Mouse (Mus musculus) ES-E14 (cell line): Measurements from ENCODE around the gene Map7d1. TPM values are rescaled to one million over a fixed set of nuclear protein-coding genes. Genes with fewer than 3 reads are reported as not detected.
A peak's percentile ranks its signal among the peaks of the same experiment; 100 is the strongest.

Experiments
- DNase-seq: peaks from one replicate; pipeline ENCODE4 v3.0.0-alpha.2; 2013; ENCODE audit warnings: low read depth, low spot score
- H3K27ac ChIP-seq: 2 replicates; pipeline ENCODE4 v1.5.1; 2012; ENCODE audit warnings: low read depth, mild to moderate bottlenecking, low read length, moderate library complexity, mixed read lengths; ENCODE audit not compliant: poor library complexity, insufficient read depth, severe bottlenecking
- H3K36me3 ChIP-seq: 2 replicates; pipeline ENCODE4 v1.6.1; 2012; ENCODE audit warnings: mild to moderate bottlenecking, low read length, moderate library complexity, mixed read lengths; ENCODE audit not compliant: control insufficient read depth, poor library complexity, insufficient read depth, severe bottlenecking
- H3K4me1 ChIP-seq, 2 experiments: fragments of 150-350 bp in 1 of 2; sonication (generic) in 1 of 2; 2 replicates each; pipeline ENCODE4 v1.6.1; 2012; ENCODE audit warnings: low read length in 2 of 2, mild to moderate bottlenecking in 1 of 2, mixed read lengths in 1 of 2; ENCODE audit not compliant: control insufficient read depth in 2 of 2, insufficient read depth in 2 of 2, poor library complexity in 1 of 2
- H3K4me3 ChIP-seq, 2 experiments: fragments of 150-350 bp in 1 of 2; sonication (generic) in 1 of 2; 2 replicates each; pipeline ENCODE4 v1.5.1; 2012; ENCODE audit warnings: low read length in 2 of 2, low read depth in 1 of 2, mild to moderate bottlenecking in 1 of 2, mixed read lengths in 1 of 2; ENCODE audit not compliant: insufficient read depth in 1 of 2, poor library complexity in 1 of 2, severe bottlenecking in 1 of 2
- H3K9ac ChIP-seq: 2 replicates; pipeline ENCODE4 v1.6.1; 2012; ENCODE audit warnings: low read depth, mild to moderate bottlenecking, low read length, mixed read lengths; ENCODE audit not compliant: poor library complexity, insufficient read depth, severe bottlenecking
- H3K9me3 ChIP-seq: fragments of 150-350 bp; sonication (generic); 2 replicates; pipeline ENCODE4 v1.6.1; 2012; ENCODE audit warnings: low read depth, mild to moderate bottlenecking, low read length; ENCODE audit not compliant: control insufficient read depth, insufficient read depth
- CHD2 ChIP-seq: IDR thresholded peaks from 2 replicates; pipeline ENCODE4 v1.6.1; 2014; ENCODE audit warnings: mild to moderate bottlenecking, low read depth, low read length, inconsistent platforms
- HCFC1 ChIP-seq: IDR thresholded peaks from 2 replicates; pipeline ENCODE4 v1.6.1; 2012; ENCODE audit warnings: low read length, inconsistent platforms, borderline replicate concordance; ENCODE audit not compliant: insufficient read depth
- MAFK ChIP-seq: IDR thresholded peaks from 2 replicates; pipeline ENCODE4 v1.6.1; 2014; ENCODE audit warnings: mild to moderate bottlenecking, low read depth, low read length, inconsistent platforms; ENCODE audit not compliant: insufficient read depth
- ZC3H11A ChIP-seq: IDR thresholded peaks from 2 replicates; pipeline ENCODE4 v1.6.1; 2012; ENCODE audit warnings: low read depth, mild to moderate bottlenecking, inconsistent platforms, low read length, borderline replicate concordance
- ZNF384 ChIP-seq: IDR thresholded peaks from 2 replicates; pipeline ENCODE4 v1.6.1; 2012; ENCODE audit warnings: low read depth, low read length, inconsistent platforms
- in situ Hi-C, 2 experiments: fragments of 600-800 bp; cut with MboI; formaldehyde crosslinking; loops; one replicate each; pipeline ENCODE4 v1.15.1; 2025; ENCODE audit warnings: low sequenced_read_pairs in 2 of 2, inconsistent platforms in 1 of 2; ENCODE audit not compliant: unreplicated experiment in 2 of 2
- total RNA-seq: library from RNA; depleted of rRNA; stranded (reverse); fragments of 300-350 nt; gene quantifications from 2 replicates; pipeline ENCODE4 v1.2.3, GENCODE M21; 2012

Map7d1 gene
- total RNA-seq, 1 experiment = 27.1 TPM

DNA sequence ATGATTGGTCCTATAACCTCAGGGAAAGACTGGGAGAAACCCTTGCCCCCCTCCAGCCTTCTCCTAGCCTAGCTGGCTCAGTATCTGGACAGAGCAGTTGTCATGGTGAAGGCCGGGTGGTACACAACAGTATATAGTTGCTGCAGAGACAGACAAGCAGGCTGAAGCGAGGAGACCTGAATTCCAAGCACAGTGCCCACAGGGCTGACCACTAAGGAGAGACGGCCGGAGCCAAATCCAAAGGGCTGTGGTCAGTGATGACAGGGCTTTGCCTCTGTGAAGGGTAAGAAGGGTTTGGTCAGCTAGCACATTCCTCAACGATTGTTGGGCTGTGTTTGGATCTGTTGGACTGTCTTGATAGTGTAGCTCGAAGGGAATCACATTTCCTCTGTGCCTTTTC lies 5.1 kb upstream of the Map7d1 start:
- Histone ChIP-seq H3K4me3 (no peak overlapping the region), H3K4me1 (peaks cover 6 to 15% of the 10 kb centered on the region in 2 experiments; a peak in 3 of 4 replicates), H3K9me3 (no peaks in the 10 kb centered on the region), H3K9ac (no peak overlapping the region), H3K36me3 (no peaks in the 10 kb centered on the region), H3K27ac (peak overlapping the region; percentile 54; the same call in 1 of the 2 replicates)
- TF ChIP-seq CHD2 (no peak), MAFK (no peak)
- in situ Hi-C loops = no loop called here
- no peak for DNase-seq

DNA sequence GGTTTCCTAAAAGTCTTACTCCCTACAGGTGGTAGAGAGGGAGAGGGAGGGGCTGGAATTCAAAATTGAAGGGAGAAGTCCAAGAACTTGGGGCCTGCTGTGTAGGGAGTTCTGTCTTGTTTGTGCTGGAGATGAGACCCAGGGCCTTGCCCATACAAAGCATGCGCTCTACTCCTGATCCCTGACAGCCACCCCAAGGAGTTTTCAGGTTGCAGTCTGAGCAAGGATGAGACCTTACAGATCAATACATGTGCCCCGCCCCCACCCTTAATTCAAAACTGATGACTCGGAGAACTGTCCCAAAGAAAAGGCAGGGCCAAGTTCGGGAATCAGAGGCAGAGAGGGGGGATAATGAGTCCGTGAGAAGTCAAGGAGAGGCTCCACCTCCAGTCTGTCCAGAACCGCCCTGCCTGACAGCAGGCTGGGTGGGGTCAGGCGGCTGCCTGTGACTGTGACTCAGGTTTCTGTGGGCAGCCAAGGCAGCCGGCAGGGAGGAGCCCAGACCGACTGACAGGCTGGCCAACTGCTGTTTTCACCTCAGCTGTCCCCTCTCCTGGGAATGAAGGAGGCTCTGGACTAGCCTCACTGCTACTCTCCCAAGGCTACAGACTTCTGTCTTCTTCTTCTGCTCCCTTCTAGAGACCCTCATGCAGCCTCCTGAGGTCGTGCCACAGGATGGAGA lies 4.5 kb upstream of the Map7d1 start:
- in situ Hi-C loops = no loop called here
- peaks cover 6 to 15% of the 10 kb centered on the region in 2 experiments; a peak in 3 of 4 replicates for H3K4me1 ChIP-seq

DNA sequence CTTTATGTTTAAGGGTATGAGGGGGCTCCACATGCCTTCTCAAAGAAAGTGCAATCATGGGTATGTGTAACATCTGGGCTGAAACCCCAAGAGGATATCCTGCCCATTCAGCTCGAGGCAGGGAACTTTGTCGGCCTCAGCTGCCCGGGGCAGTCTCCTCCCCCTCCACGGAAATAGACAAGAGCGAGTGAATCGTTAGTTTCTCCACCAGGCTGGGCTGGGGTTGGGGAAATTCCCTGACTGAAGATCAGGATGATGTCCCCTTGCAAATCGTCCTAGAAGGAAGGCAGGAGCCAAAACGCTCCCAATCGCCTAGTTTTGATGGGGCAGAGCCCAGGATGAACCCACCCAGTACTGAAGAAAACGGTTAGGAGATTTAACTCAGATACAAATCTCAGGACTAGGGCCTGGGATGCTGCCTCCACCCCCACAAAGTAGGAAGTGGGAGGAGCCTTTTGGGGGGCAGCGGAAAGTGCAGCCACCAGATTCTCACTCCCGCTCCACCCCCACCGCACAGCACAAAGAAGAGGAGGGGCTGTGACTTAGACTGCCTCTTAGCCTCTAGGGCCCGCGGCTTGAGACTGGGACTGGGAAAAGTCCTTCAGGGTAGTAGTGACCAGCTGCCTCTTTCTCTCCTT lies 3.5 kb upstream of the Map7d1 start:
- Histone ChIP-seq H3K4me1 (peaks cover 6 to 15% of the 10 kb centered on the region in 2 experiments; a peak in 3 of 4 replicates), H3K9me3 (no peaks in the 10 kb centered on the region), H3K9ac (peak overlapping the region; percentile 49; the same call in 1 of the 2 replicates), H3K27ac (peak overlapping the region; percentile 53; the same call in 1 of the 2 replicates), H3K36me3 (no peaks in the 10 kb centered on the region), H3K4me3 (peak overlapping the region; percentile 20 to 40)
- TF ChIP-seq ZNF384 (no peak), HCFC1 (no peak), CHD2 (no peak), MAFK (no peak), ZC3H11A (no peak)
- in situ Hi-C loops = no loop called here
- DNase-seq = no peak

More for the DNA sequence above, 4.5 kb upstream of the Map7d1 start:
- no peaks in the 10 kb centered on the region for H3K36me3 ChIP-seq
- H3K27ac ChIP-seq = peak overlapping the region; percentile 54; the same call in 1 of the 2 replicates
- peak overlapping the region; percentile 4 to 29; a peak in 3 of 4 replicates for H3K4me3 ChIP-seq
- H3K9ac ChIP-seq = peak overlapping the region; percentile 2; the same call in 1 of the 2 replicates
- peak; percentile 65 for DNase-seq
- no peaks in the 10 kb centered on the region for H3K9me3 ChIP-seq
- 0 out of 2 replicates have a peak, but pooled peaks have one; percentile 27 for TF ChIP-seq MAFK
- TF ChIP-seq ZNF384 = no peak
- TF ChIP-seq HCFC1 = no peak

DNA sequence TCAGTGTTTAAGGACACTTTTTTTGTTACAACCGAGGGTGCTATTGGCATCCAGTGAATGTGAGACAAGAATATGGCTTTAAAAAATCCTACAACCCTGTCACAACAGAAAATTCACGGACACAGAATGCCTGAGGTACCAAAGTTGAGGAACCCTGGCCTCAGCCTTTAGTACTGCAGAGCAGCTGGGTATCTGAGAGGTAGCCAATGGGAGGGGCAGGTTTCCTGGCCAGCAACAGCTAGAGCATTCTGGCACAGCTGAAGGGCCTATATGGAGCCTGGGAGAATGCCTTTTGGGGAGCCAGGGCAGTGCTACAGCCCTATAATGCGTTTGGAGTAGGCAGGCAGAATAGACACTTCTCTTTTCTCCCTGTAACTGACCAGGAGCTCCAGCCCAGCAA lies 2.9 kb upstream of the Map7d1 start:
- DNase-seq = no peak
- no peak overlapping the region for H3K9ac ChIP-seq

More for the DNA sequence above, 2.9 kb upstream of the Map7d1 start:
- in situ Hi-C loops = no loop called here
- H3K36me3 ChIP-seq = no peaks in the 10 kb centered on the region
- no peak overlapping the region for H3K4me3 ChIP-seq
- H3K4me1 ChIP-seq = peaks cover 6 to 15% of the 10 kb centered on the region in 2 experiments; a peak in 3 of 4 replicates
- no peak for TF ChIP-seq CHD2
- no peak for TF ChIP-seq HCFC1
- no peak for TF ChIP-seq ZNF384
- no peak for TF ChIP-seq MAFK
- no peak for TF ChIP-seq ZC3H11A
- no peak overlapping the region for H3K27ac ChIP-seq
- H3K9me3 ChIP-seq = no peaks in the 10 kb centered on the region
